Mouse (Mus musculus): ENCODE measurements around the gene Vasn. TPM values are rescaled to one million over a fixed set of nuclear protein-coding genes. Genes with fewer than 3 reads are reported as not detected.

The Vasn gene
- polyA plus RNA-seq, 1 experiment from 2014 or later = 2.3 TPM

DNA sequence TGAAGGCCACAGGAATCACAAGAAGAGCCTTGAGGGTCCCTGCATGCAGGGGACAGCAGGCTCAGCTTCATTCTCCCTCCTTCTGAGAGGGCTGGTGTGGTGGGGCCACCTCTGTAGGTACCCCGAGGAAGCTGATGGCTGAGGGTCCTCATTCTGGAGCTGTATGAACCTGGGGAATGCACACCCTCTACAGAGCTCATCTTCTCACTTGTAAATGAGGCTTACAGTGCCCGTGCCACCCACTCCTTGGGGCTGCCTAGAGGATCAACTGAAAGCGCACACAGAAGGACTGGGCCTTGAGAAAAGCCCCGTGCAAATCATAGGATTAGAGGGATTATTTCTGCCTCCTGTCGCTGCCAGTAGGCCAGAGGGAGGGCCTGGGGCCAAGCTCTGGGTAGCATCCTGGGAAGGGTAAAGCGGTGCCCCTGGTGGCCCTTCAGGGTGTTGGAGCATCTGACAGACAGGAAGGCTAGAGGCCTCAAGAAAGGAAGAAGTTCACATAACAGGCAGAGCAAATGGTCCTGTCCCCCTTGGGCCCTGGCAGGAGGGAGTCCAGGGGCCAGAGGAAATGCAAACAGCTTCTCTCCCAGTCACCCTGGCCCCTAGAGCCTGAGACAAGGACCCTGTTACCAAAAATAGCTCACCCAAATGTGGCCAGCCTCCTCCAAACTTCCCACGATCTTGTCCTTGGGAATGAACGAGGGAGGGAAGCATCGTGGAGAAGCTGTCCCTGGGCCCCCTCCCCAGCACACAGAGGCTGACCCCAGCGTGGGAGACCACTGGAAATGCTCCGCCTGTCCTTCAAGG, 16.2 kb downstream of the Vasn start:
- peaks cover 33% of the 10 kb centered on the region for H3K4me1 ChIP-seq
- H3K27me3 ChIP-seq = no peaks in the 10 kb centered on the region
- H3K4me3 ChIP-seq = no peak overlapping the region
- H3K4me2 ChIP-seq = no peak overlapping the region
- H3K36me3 ChIP-seq (ENCODE audit: poor library complexity, severe bottlenecking) = peaks cover 42% of the 10 kb centered on the region
- no peaks in the 10 kb centered on the region for H3K9me3 ChIP-seq (replicated peaks)
- no peak overlapping the region; the same call in 1 of the 2 replicates for H3K27ac ChIP-seq
- ATAC-seq = no peak
- H3K9ac ChIP-seq = 0 out of 2 replicates have a peak overlapping the region, but pooled peaks have one; percentile 40
- WGBS = 32% methylated on average over 11 of the region's 11 CpGs

DNA sequence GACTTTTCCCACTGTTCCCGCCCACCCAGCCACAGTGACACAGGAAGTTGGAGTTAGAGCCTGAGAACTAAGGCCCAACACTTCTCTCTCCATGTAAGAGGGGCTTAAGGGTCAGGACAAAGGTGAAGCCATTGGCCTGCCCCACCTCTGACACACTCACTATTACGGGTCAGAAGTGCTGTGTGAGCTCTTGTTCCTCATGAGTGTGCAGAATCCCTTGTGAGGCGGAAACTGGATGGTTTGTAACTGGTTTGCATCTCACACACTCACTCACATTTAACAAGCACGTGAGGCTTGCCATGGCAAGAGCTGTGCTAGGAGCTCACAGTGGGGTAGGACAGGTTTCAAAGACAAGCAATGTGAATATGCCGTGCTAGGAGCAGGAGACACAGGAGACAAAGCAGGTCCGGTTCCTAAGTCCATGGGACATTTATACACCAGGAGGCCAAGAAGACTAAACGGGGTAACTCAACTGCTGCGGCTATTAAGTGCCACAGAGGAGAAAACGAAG, 16.9 kb downstream of the Vasn start:
- Histone ChIP-seq H3K36me3 (ENCODE audit: poor library complexity, severe bottlenecking) (peaks cover 42% of the 10 kb centered on the region), H3K4me3 (no peak overlapping the region), H3K27me3 (no peaks in the 10 kb centered on the region), H3K4me2 (no peak overlapping the region), H3K27ac (no peak overlapping the region), H3K4me1 (peaks cover 31% of the 10 kb centered on the region), H3K9me3 (replicated peaks) (no peaks in the 10 kb centered on the region), H3K9ac (no peak overlapping the region)
- no peak for ATAC-seq
- 68% methylated on average over 9 of the region's 9 CpGs for WGBS

DNA sequence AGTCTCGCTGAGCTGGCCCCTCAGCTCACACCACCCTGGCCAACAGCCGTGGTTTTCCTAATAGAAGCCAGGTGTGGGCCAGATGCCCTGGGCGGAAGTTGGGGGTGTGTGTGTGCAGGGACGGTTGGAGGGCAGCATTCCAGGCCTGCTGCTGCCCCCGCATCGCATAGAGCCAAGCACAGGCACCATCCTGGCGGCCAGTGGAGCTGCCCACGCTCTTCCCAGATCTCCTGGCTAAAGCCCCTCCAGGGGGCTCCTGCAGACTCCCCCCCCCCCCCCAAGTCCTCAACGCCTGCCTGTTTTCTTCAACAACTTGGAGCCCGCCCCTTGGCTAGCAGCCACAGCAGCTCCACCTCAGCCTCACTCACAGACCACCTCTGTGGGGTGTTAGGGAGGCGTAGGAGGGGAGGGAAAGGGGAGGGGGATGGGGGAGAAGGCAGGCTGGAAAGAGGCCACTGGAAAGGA, 19.1 kb downstream of the Vasn start:
- H3K9me3 ChIP-seq (replicated peaks) = no peaks in the 10 kb centered on the region
- peak overlapping the region; percentile 20 for H3K4me2 ChIP-seq
- peaks cover 34% of the 10 kb centered on the region for H3K36me3 ChIP-seq (ENCODE audit: poor library complexity, severe bottlenecking)
- peak overlapping the region; percentile 7; the same call in 1 of the 2 replicates for H3K9ac ChIP-seq
- H3K4me1 ChIP-seq = peaks cover 25% of the 10 kb centered on the region
- H3K27me3 ChIP-seq = no peaks in the 10 kb centered on the region
- H3K27ac ChIP-seq = peak overlapping the region; percentile 16; the same call in 1 of the 2 replicates
- peak; percentile 57; the same call in 1 of the 2 replicates for ATAC-seq
- WGBS = 20% methylated on average over 11 of the region's 11 CpGs
- H3K4me3 ChIP-seq = no peak overlapping the region

DNA sequence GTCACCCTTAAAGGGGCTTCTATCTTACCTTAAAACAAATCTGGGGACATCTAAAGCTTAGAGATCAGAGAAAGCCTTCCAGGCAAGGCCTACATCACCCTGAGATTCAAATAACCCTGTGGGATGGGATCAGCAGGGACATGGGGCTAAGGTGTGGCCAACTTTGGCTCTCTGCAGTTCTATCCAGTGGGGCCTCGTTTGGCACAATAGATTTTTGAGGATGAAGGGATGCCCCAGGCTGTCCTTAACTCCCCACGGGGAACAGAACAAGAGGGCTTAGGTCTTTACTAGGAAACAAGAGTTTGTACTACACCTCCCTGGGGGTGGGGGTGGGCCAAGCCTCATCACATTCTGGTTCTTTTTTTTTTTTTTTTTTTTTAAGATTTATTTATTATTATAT, 19.6 kb downstream of the Vasn start:
- Histone ChIP-seq H3K27ac (no peak overlapping the region), H3K4me2 (peak overlapping the region; percentile 20), H3K9me3 (replicated peaks) (no peaks in the 10 kb centered on the region), H3K4me3 (no peak overlapping the region), H3K9ac (peak overlapping the region; percentile 7; the same call in 1 of the 2 replicates), H3K4me1 (peaks cover 25% of the 10 kb centered on the region), H3K27me3 (no peaks in the 10 kb centered on the region), H3K36me3 (ENCODE audit: poor library complexity, severe bottlenecking) (peaks cover 30% of the 10 kb centered on the region)
- no peak for ATAC-seq
- 19% methylated on average over 2 of the region's 2 CpGs for WGBS

DNA sequence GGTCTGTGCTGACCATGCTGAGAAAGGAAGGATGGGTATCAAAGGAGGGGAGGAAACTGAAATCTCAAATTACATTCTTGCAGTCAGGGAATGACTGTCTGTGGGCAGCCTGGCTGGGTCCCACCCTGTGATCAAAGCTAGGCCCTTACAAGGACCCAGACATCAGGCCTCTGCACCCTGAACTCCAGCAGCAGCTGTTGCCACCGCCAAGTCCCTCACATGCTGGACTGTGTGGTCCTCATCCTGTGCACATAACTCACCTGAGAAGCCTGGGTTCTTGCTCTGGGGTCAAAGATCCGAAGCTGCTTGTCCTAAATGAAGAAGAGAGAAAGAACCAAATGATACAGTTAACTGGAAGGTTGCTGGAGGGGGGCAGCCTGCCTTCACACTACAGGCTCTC, 21.9 kb downstream of the Vasn start:
- H3K27me3 ChIP-seq = no peaks in the 10 kb centered on the region
- peaks cover 21% of the 10 kb centered on the region for H3K36me3 ChIP-seq (ENCODE audit: poor library complexity, severe bottlenecking)
- no peak overlapping the region for H3K4me3 ChIP-seq
- no peak overlapping the region for H3K27ac ChIP-seq
- WGBS = 87% methylated on average over 2 of the region's 2 CpGs
- H3K9ac ChIP-seq = no peak overlapping the region
- no peak for ATAC-seq
- no peak overlapping the region for H3K4me2 ChIP-seq
- peaks cover 12% of the 10 kb centered on the region for H3K4me1 ChIP-seq
- no peaks in the 10 kb centered on the region for H3K9me3 ChIP-seq (replicated peaks)

DNA sequence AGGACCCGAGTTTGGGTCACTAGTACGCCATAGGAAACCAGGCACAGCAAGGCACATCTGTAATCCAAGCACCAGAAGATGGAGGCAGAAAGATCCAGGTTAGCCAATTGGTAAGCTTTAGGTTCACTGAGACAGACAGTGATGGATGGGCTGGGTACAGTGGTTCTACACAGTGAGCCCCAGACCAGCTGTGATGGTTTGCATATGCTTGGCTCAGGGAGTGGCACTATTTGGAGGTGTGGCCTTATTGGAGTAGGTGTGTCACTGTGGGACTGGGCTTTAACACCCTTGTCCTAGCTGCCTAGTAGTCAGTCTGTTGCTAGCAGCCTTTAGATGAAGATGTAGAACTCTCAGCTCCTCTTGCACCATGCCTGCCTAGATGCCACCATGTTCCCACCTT, 24.1 kb downstream of the Vasn start:
- Histone ChIP-seq H3K4me1 (peaks cover 7% of the 10 kb centered on the region), H3K4me2 (no peak overlapping the region), H3K9ac (no peak overlapping the region), H3K36me3 (ENCODE audit: poor library complexity, severe bottlenecking) (peaks cover 25% of the 10 kb centered on the region), H3K27ac (no peak overlapping the region), H3K9me3 (replicated peaks) (no peaks in the 10 kb centered on the region), H3K4me3 (no peak overlapping the region), H3K27me3 (no peaks in the 10 kb centered on the region)
- WGBS = 84% methylated on average over 2 of the region's 2 CpGs
- ATAC-seq = no peak

DNA sequence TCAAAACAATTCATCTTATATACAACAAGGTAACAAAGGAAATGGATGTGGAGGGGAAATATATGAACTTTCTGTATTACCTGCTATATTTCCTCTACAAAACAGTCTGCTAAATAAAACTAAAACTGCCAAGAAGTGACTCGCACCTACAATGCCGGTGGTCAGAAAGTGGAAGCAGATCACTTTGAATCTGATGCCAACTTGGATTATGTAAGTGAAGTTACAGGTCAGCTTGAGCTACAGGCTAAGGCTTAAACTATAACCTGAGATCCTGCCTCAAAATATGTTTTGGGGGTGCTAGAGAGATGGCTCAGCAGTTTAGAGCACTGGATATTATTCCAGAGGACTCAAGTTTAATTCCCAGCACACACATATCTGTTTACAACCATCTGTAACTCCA, 26.0 kb downstream of the Vasn start:
- no peak overlapping the region for H3K9ac ChIP-seq
- no peaks in the 10 kb centered on the region for H3K4me1 ChIP-seq
- peaks cover 34% of the 10 kb centered on the region for H3K36me3 ChIP-seq (ENCODE audit: poor library complexity, severe bottlenecking)
- H3K27me3 ChIP-seq = no peaks in the 10 kb centered on the region
- no peak overlapping the region for H3K27ac ChIP-seq
- ATAC-seq = no peak
- H3K4me3 ChIP-seq = no peak overlapping the region
- no peak overlapping the region for H3K4me2 ChIP-seq
- H3K9me3 ChIP-seq (replicated peaks) = no peaks in the 10 kb centered on the region
- 100% methylated on average over 2 of the region's 2 CpGs for WGBS

DNA sequence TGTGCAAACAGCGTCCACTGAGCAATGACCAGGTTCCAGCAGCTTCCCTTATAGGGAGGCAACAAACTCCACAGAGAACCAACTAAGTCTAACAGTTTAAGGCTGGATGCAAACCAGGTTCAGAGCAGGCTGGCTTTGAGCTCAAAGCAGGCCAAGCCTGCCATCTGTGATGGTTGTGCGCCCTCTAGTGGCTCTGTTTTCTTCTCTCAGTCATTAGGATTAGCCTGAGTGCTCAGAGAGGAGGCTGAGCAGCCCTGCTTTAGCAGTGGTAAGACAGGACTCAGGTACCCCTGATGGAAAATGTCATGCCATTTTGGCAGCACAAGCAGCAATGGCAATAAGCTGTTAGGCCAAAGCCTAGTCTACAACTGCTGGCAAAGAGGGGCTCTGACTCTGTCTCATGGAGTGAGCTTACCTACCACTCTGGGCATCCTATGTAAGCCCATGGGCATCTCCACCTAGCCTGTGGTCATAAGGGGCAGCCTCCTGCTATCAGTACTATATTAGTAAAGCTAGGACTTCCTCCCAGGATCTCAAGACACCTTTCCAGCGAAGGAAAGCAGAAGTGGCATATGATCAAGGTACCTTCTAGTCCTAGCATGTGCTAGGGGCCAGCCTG, 27.6 kb downstream of the Vasn start:
- H3K27ac ChIP-seq = no peak overlapping the region
- H3K27me3 ChIP-seq = no peaks in the 10 kb centered on the region
- ATAC-seq = peak; percentile 78
- no peak overlapping the region for H3K9ac ChIP-seq
- no peaks in the 10 kb centered on the region for H3K4me1 ChIP-seq
- no peak overlapping the region for H3K4me3 ChIP-seq
- WGBS = 25% methylated on average over 3 of the region's 3 CpGs
- peaks cover 26% of the 10 kb centered on the region for H3K36me3 ChIP-seq (ENCODE audit: poor library complexity, severe bottlenecking)
- no peaks in the 10 kb centered on the region for H3K9me3 ChIP-seq (replicated peaks)
- no peak overlapping the region for H3K4me2 ChIP-seq

DNA sequence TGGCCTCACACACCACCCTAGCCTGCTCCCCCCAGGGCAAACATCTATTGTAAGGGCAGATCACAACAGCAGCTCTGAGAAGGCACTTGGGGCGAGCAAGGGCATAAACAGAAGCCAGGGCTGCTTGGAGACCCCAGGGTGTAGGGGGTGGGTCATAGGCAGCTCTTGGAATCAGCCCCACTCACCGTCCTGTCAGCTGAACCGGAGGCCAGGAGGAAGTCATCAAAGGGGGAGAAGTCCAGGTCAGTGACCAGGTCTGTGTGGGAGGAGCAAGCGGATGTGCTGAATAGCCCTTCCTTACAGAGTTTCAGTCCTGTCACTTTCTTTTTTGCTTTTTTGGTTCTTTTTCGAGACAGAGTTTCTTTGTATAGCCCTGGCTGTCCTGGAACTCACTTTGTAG, 30.6 kb downstream of the Vasn start:
- WGBS = 80% methylated on average over 5 of the region's 5 CpGs
- H3K9me3 ChIP-seq (replicated peaks) = no peaks in the 10 kb centered on the region

DNA sequence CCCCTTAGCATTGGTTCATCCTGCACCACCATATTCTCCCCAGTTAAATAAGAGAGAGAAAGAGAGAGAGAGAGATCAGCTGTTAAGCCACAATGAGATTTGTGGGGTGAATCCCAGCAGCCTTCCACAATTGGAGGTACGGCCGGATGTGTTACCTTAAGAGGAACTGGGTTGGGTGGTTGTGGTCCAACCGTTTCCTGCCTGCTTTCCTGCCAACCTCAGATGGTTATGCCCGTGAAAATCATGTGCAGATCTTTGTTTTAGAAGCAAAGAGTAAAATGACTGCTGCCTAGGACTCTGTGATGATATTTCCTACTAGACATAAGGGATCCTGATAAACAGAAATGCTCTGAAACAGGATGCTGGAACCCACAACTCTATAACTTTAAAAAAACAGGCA, 34.4 kb downstream of the Vasn start:
- WGBS = 72% methylated on average over 4 of the region's 4 CpGs
- peaks cover 43% of the 10 kb centered on the region for H3K36me3 ChIP-seq (ENCODE audit: poor library complexity, severe bottlenecking)
- no peaks in the 10 kb centered on the region for H3K9me3 ChIP-seq (replicated peaks)
- ATAC-seq = no peak
- no peak overlapping the region for H3K9ac ChIP-seq
- no peaks in the 10 kb centered on the region for H3K27me3 ChIP-seq
- no peak overlapping the region for H3K4me2 ChIP-seq
- no peak overlapping the region for H3K27ac ChIP-seq
- no peak overlapping the region for H3K4me3 ChIP-seq
- H3K4me1 ChIP-seq = peaks cover 6% of the 10 kb centered on the region; the same call in 1 of the 2 replicates

More for the DNA sequence above, 30.6 kb downstream of the Vasn start:
- Histone ChIP-seq H3K27me3 (no peaks in the 10 kb centered on the region), H3K4me3 (no peak overlapping the region), H3K36me3 (ENCODE audit: poor library complexity, severe bottlenecking) (peaks cover 41% of the 10 kb centered on the region), H3K9ac (no peak overlapping the region), H3K27ac (no peak overlapping the region), H3K4me2 (no peak overlapping the region), H3K4me1 (no peaks in the 10 kb centered on the region)
- no peak for ATAC-seq

DNA sequence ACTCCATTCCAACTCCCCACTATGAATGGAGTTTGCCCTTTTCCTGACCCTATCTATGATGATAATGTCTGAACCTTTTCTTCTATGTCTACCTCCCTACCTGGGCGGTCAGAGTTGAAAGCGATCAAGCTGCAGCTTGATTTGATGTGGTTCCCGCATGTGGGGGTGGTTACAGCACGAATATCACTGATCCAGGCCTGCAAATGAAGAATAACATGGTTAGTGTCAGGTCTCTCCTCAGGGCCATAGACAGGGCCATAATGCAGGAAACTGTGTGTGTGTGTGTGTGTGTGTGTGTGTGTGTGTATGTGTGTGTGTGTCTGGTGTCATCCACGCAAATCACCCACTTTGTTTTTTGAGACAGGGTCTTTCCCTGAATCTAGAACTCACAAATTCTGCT, 37.1 kb downstream of the Vasn start:
- Histone ChIP-seq H3K4me3 (no peak overlapping the region), H3K9ac (no peak overlapping the region), H3K36me3 (ENCODE audit: poor library complexity, severe bottlenecking) (peaks cover 32% of the 10 kb centered on the region), H3K4me1 (peaks cover 11% of the 10 kb centered on the region; the same call in 1 of the 2 replicates), H3K27me3 (0 out of 2 replicates have a peak, but pooled peaks cover under 1% of the 10 kb centered on the region), H3K9me3 (replicated peaks) (no peaks in the 10 kb centered on the region), H3K4me2 (no peak overlapping the region), H3K27ac (no peak overlapping the region)
- ATAC-seq = no peak
- WGBS = 96% methylated on average over 5 of the region's 5 CpGs

DNA sequence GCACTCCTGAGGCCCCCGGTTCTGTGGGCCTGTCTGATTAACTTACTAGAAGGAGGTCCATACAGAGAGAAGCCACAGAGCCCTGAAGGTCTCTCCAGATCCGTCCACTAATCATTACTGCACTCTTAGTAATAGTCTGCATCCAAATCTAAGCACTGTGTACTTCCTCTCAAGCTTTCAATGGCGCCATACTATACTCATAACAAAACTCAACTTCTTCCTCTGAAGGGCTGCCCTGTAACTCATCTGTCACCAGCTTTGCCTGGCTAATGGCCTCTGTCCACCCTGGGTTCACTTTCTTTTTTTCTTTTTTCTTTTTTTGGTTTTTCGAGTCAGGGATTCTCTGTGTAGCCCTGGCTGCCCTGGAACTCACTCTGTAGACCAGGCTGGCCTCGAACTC, 38.3 kb downstream of the Vasn start:
- H3K4me3 ChIP-seq = no peak overlapping the region
- H3K9ac ChIP-seq = 0 out of 2 replicates have a peak overlapping the region, but pooled peaks have one; percentile 0
- no peaks in the 10 kb centered on the region for H3K9me3 ChIP-seq (replicated peaks)
- peaks cover 27% of the 10 kb centered on the region for H3K36me3 ChIP-seq (ENCODE audit: poor library complexity, severe bottlenecking)
- H3K4me2 ChIP-seq = 0 out of 2 replicates have a peak overlapping the region, but pooled peaks have one; percentile 93
- H3K27me3 ChIP-seq = 0 out of 2 replicates have a peak, but pooled peaks cover 2% of the 10 kb centered on the region
- H3K4me1 ChIP-seq = peaks cover 15% of the 10 kb centered on the region; the same call in 1 of the 2 replicates
- 83% methylated on average over 5 of the region's 5 CpGs for WGBS
- no peak for ATAC-seq
- no peak overlapping the region for H3K27ac ChIP-seq
